Mouse (Mus musculus) erythroblast, embryonic 14.5 days (primary cell): Measurements from ENCODE around the gene Pafah1b1.

Experiments
- GATA1 ChIP-seq: IDR thresholded peaks from 2 replicates; pipeline ENCODE4 v1.6.1; 2012; ENCODE audit warnings: low read length, inconsistent platforms, mixed read lengths
- TAL1 ChIP-seq: IDR thresholded peaks from 3 replicates; pipeline ENCODE4 v1.6.1; 2012; ENCODE audit warnings: low read length, inconsistent platforms, mixed read lengths

DNA sequence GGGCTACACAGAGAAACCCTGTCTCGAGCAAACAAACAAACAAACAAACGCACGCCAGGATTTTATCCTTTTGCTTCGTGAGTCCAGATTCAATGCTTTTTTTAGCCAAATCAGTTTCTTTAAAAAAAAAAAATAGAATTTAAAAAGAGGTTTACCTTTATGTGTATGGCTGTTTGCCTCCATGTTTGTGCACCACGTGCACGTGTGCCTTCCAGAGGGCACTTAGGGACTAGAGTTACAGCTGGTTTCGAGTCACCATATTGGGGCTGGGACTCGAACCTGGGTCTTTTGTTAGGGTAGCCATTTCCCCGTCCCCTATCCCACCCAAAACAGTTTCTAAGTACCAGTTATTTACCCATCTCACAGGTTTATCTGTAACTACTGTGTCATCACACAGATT is 45.6 kb upstream of the Pafah1b1 start:
- TF ChIP-seq GATA1 (no peak), TAL1 (no peak)
